Mouse (Mus musculus): ENCODE results near the gene Mag.
"Not testable (repeated sequence)": the region's sequence is repeated elsewhere in the genome, so short reads cannot be mapped to it uniquely, and the experiment has no call there.

Mag gene

DNA sequence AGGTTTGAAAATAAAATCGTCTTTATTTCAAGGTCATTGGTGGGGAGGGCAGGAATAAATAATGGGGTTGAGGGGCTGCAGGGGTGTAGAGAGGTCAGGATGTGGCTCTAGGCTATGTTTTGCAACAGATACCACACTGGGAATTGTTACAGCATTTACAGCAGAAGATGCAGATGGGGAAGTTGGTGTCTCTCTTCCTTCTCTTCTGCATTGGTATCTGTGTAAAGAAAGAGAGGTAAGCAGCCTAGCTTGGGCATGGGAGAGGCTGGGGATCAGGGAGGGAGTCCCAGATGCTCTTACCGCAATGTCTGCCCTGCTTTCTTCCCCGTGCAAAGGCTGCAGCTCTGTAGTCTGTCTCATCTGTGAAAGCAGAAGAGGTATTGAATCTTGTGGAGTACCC lies 27.7 kb upstream of the Mag start:
- in situ Hi-C loops (cut with MboI, MseI) = not testable (repeated sequence)

DNA sequence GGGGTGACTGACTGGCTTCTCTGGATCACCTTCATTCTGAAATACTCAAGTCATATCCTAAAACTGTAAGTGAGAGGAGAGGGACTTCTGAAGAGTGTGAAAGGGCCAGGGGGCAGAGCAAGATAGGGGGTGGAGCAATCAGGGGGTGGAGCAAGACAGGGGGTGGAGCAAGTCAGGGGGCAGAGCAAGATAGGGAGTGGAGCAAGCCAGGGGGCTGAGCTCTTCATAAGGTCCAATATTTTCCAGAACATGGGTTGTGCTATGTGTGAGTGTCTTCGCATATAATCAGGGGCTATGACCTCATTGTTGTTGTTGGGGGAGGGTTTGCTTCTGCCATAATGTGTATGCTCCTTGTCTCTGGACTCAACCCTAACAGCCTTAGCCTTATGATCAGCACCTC lies 25.4 kb upstream of the Mag start:
- in situ Hi-C loops (cut with MboI, MseI) = not testable (repeated sequence)

DNA sequence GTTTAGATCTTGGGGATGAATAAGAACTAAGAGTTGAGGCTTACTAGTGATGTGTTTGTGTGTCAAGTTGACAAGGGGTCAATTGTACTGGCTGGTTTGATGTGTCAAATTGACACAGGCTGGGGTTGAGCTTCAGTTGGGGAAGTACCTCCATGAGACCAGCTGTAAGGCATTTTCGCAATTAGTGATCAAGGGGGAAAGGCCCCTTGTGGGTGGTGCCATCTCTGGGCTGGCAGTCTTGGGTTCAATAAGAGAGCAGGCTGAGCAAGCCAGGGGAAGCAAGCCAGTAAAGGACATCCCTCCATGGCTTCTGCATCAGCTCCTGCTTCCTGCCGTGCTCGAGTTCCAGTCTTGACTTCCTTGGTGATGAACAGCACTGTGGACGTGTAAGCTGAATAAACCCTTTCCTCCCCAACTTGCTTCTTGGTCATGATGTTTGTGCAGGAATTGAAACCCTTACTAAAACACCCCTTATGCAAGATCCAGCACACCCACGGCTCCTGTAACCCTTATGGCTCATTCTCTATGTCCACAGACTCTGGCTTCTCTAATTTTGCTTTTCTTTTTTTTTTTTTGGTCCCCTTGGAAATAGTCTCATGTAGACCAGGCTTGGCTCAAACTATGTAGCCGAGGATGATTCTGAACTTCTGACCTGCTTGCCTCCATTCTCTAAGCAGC lies 20.9 kb upstream of the Mag start:
- in situ Hi-C loops (cut with MboI, MseI) = not testable (repeated sequence)

DNA sequence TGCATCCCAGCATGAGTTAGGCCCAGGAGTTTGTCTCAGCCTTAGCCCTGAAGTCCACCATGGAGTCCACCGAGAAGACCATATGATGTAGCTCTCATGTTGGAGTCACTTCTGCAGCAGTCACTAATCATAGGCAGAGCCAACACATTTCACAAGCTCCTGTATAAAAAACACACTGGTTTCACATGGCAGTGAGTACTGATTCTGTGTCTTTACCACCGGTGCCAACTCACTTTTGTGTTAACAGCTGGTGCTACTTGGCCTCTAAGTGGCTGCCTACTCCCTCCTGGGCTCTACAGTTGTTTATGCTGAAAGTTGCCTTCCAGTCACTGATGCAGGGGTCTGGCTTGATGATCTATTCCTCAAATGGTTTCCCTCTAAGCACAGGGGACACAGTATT lies 9.9 kb upstream of the Mag start, which contains the start of gene Hamp2:
Gene Hamp2 (minus strand): TSS at position 101 of the 400 bp plus-strand sequence.
- in situ Hi-C loops (cut with MboI, MseI) = not testable (repeated sequence)

DNA sequence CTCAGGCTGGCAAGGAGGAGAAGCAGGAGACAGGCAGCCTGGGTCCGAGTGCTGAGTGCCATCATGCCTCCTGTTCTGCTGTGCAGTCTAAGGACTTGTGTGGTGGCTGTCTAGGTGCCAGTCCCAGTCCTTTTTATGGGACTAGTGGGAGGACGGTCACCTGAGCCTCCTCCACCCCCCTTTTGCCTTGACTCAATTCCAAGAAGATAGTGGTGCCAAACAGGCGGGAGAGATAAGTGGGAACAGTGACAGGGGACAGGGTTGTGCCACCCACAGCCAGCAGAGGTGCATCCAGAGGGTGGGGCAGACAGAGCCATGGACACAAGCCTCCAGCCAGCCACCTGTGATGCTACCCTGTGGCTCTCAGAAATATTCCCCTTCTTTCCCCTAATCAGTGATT lies 9.4 kb upstream of the Mag start:
- in situ Hi-C loops (cut with MboI, MseI) = no loop called here

DNA sequence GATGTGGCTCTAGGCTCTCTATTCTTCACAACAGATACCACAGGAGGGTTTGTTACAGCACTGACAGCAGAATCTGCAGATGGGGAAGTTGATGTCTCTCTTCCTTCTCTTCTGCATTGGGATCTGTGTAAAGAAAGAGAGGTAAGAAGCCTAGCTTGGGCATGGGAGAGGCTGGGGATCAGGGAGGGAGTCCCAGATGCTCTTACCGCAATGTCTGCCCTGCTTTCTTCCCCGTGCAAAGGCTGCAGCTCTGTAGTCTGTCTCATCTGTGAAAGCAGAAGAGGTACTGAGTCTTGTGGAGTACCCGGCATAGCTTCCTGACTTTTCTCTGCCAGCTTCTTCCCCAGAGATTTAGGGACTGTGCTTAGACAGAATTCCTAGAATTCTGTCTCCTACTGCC lies 7.8 kb upstream of the Mag start:
- in situ Hi-C loops (cut with MboI, MseI) = not testable (repeated sequence)

DNA sequence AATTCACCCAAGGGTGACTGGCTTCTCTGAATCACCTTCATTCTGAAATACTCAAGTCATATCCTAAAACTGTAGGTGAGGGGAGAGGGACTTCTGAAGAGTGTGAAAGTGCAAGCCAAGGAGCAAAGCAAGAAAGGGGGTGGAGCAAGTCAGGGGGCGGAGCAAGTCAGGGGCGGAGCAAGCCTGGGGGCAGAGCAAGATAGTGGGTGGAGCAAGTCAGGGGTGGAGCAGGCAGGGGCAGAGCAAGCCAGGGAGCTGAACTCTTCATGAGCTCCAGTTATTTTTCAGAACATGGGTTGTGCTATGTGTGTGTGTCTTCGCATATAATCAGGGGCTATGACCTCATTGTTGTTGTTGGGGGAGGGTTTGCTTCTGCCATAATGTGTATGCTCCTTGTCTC lies 5.5 kb upstream of the Mag start:
- in situ Hi-C loops (cut with MboI, MseI) = no loop called here

DNA sequence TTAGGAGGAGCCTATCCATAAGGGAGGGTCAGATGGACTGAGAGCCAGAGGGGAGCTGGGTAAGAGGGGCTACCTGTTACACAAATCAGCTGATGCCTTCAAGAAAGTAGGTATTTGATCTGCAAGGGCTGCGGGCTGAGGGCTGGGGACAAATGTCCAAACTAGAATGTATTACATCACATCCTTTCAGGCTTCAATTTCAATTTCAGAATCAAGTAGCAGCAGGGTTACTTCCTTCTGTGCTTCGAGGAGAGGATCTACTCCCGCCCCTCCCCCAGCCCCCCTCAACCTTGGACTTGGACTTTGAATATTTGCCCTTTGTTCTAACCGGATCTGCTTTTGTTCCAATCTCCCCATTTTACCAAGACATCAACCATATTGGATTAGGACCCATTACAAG lies 2.5 kb upstream of the Mag start:
- in situ Hi-C loops (cut with MboI, MseI) = no loop called here

DNA sequence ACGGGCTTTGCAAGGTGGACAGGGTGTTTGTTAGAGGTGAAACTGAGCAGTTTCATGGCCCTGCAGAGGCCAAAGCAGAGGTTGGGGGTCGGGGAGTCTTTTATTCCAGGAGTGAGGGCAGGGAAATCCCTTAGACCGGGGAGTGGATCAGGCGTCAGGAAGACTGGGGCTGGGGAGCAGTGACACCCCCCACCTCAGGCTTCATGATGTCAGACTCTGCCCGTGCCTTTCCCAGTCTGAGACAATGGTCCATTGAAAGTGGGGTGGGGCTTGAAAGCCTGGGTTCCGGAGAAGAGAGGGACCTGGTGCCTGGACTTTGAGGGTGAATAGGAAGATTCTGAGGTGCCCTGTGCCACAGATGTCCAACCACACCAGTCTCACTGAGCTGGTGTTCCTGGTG lies 2.0 kb upstream of the Mag start:
- in situ Hi-C loops (cut with MboI, MseI) = no loop called here

DNA sequence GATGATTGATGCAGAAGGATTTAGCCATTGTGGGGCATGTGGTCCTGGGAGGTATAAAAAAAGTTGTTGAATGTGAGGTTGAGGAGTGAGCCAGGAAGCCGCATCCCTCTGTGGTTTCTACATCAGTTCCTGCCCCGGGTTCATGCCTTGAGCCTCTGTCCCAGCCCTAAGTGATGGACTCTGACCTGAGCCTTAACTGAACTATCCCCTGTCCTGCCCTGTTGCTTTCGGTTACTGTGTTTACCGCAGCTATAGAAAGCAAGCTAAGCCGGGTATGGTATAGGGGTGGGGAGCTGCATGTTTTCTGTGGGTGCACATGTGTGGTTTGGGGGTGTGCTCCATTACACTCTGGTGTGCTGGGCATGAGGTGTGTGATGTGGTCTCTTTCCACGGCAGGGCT lies 4.9 kb downstream of the Mag start:
- in situ Hi-C loops (cut with MboI, MseI) = no loop called here

DNA sequence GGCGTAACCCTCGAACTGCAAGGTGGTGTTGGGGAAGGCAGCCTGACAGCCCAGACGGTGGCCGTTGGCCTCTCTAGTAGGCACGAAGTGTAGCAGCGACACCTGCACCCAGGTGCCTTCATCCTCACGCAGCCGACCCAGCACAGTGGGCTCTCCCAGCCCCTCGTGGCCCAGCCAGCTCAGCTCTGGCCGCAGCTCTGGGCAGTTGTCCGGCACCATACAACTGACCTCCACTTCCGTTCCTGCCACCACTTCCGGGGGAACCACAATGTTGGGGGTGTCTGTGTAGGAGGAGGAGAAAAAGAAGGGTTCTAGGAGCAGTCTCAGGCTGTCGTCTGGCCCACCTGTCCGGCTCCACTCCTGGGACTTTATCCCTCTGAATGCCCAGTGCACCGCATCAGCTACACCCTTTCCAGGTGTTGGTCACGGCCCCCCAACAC lies 5.7 kb downstream of the Mag start:
- in situ Hi-C loops (cut with MboI, MseI) = no loop called here

DNA sequence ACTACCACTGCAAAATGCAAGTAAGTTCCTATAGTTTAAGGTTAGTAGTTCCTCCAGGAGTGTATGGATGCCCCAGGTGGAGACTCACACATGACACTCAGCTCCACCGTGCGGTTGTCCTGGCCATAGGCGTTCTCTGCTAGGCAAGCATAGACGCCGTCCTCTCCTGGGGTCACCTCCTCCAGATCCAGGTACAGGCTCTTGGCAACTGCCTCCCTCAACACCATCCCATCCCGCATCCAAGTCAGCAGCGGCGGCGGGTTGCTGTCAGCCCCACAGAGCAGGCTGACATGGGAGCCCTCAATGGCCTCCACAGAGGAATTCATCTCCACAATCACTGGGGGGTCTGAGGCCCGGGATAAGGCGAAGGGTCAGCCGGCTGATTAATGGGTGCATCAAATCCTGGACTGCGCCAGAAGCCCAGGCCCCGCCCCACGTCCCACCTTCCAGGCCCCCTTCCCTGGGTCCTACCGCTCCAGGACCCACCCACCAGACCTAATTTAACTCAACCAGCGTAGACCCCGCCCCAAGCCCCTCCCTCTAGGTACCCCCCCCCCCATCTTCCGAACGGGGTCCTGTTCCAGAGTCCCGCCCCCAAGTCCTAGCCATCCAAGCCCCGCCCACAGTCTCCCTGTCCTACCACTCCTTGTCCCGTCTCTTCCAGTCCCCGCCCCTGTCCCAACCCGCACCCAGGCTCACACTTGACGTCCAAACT lies 6.2 kb downstream of the Mag start:
- in situ Hi-C loops (cut with MboI, MseI) = no loop called here

DNA sequence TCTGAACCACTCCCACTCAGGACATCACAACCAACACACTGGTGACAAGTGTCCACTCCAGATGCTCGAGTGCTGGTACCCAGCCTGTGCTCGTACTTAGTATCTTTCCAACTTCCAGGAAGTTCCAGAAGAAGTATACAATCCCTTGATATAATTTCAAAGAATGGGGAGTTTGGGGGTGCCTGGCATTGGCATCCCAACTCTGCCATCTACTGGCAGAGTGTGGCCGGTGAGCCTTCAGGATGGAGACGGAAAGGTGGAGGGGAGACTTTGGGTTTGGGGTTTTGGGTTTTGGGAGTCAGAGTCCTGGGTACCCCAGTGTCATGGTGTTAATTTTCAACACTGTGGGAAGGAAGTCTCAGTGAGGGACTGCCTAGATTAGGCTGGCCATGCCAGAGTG lies 10.6 kb downstream of the Mag start:
- in situ Hi-C loops (cut with MboI, MseI) = no loop called here

DNA sequence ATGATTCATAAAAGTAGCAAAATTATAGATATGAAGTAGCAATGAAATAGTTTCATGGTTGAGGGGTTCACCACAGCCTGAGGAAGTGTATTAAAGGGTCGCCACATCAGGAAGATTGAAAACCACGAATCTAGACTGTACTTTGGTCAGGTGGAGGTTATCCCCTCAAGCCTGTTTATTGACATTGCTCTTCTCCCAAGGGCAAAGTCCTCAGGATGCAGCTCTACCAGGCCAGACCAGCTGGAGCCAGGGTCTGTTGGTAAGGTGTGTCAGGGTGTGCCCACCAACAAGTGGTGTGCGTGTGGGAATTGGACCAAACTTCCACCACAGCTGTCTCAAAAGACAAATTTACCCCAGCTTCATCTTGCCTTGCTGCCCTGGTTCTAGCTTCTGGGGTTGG lies 19.5 kb downstream of the Mag start:
- in situ Hi-C loops (cut with MboI, MseI) = loop anchor here (25.0 kb wide), 1 partner anchor 1458 kb away; no protein-coding TSS in a partner anchor

DNA sequence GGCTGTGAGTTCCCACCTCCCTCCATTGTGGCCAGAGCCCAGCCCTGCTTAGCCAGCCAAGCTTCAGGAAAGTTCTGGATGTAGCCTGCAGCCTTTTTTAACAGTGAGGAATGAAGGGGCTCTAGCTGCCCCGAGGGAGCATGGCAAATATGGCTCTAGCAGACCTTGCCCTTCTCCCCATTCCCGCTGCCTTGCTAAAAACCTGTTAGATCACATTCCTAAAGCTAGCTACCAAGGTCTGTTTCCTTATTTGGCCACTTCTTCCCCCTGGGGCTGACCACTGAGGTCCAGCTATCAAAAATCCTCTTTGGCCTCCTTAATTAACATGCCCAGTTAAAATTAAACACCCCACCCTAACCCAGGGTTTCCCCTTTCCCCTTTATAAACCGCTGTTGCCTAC lies 22.2 kb downstream of the Mag start:
- in situ Hi-C loops (cut with MboI, MseI) = loop anchor here (25.0 kb wide), 1 partner anchor 1455 kb away; no protein-coding TSS in a partner anchor

DNA sequence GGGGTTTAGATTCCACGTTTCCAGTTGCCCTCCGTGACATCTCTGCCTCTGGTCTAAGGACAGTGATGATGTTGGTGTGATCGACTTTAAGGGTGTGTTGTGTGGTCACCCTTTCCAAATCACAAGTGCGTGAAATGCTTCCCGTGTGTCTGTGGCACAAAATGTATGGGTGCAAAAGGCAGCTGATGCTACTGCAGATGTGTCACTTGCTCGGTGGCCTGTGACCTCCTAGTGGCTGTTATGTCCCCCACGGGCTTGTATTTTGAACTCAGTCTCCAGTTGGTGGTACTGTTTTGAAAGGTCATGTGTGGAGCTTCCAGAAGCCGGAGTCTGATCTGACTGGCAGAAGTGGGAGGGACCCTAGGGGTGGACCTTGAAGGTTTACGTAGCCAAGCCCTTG lies 22.9 kb downstream of the Mag start:
- in situ Hi-C loops (cut with MboI, MseI) = loop anchor here (25.0 kb wide), 1 partner anchor 1454 kb away; no protein-coding TSS in a partner anchor

DNA sequence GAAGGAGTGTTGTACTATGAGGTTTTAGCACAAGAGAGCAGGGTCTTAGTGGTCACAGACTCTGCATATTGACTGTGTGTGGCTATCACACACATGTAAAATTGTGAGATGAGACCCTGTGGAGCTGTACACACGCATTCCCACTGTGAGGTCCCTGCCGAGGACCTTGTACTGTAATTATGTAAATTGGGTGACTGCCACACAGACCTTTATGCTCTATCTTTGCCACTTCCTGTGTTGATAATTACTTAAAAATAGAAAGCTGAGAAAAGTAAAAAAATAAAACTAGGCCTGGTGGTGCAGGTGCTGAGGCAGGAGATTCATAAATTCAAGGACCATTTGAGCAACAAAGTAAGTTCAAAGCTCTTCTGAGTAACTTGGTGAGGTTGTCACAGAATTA lies 24.0 kb downstream of the Mag start:
- in situ Hi-C loops (cut with MboI, MseI) = loop anchor here (25.0 kb wide), 1 partner anchor 1453 kb away; no protein-coding TSS in a partner anchor

DNA sequence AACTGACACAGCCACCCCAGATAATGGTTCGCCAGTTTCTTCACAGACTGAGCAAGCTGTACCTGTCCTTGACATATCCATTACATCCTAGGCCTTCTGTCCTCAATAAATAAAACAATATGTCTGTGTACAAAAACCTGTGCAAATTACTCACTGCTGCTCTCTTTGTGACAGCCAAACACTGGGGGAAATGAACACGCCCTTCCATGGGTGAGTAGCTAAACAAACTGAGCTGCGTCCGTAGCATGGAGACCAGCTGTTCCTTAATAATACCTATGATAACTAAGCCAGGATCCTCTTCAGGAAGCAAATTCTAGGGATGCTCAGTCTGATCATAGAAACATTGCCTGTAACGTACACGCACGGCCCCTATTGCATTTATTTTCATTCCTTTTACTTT lies 25.9 kb downstream of the Mag start:
- in situ Hi-C loops (cut with MboI, MseI) = loop anchor here (25.0 kb wide), 1 partner anchor 1451 kb away; no protein-coding TSS in a partner anchor

DNA sequence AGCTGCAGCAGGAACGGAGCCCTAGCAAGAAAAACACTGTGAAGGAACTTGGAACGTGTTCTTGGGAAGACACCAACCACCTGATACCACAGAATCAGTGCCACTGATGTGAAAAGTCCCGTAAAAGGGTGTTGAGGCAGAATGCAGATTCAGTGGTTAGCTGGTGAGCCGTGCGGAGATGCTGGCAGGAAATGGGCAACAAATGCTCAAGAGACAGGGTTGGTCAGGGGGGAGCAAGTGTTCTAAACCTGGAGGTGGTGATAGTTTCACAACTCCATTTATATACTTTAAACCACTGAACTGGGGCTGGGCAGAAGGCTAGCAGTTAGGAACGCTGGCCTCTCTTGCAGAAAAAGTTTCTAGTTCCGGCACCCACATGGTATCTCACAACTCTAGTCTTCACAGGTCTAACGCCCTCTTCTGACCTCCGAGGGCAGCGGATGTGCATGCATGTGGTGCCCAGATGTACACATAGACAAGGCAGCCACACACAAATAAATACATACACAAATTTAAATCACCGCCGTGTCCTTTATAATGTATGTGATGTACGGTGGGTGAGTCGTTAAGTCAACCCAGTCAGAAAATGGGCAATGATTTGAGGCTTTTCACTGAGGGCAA lies 27.0 kb downstream of the Mag start:
- in situ Hi-C loops (cut with MboI, MseI) = loop anchor here (25.0 kb wide), 1 partner anchor 1450 kb away; no protein-coding TSS in a partner anchor

DNA sequence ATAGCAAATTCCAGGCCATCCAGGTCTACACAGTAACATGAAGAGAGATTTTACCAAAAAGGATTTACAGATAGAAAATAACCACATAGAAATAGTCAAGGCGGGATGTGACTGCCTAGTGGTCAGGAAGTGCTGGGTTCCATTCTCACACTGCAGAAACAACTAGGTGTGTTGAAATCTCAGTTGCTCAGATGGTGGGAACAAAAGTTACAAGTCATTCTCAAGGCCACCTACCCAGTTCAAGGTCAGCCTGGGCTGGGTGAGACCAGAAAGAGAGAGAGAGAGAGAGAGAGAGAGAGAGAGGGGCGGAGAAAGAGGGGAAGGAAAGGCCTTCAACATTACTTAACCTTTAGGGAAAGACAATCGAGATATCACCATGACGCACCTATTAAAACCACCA lies 27.8 kb downstream of the Mag start:
- in situ Hi-C loops (cut with MboI, MseI) = loop anchor here (25.0 kb wide), 1 partner anchor 1450 kb away; no protein-coding TSS in a partner anchor

DNA sequence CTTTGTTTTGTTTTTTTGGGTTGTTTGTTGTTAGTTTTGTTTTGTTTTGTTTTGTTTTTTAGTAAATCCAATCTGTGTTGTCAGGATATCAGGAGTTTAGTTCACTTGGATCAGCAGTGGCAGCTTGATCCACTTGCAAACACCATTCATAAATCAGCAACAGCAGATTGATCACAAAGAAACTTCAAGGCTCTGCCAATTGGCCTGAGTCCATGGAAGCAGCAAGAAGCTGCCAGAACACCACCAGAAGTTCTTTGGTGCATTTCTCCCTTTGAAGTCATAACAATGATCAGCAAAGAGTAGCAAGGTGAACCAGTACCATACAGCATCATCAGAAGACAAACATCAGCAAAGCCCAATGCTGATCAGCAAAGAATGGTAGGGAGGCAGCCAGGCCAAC lies 30.6 kb downstream of the Mag start:
- in situ Hi-C loops (cut with MboI, MseI) = loop anchor here (25.0 kb wide), 1 partner anchor 1447 kb away; no protein-coding TSS in a partner anchor

DNA sequence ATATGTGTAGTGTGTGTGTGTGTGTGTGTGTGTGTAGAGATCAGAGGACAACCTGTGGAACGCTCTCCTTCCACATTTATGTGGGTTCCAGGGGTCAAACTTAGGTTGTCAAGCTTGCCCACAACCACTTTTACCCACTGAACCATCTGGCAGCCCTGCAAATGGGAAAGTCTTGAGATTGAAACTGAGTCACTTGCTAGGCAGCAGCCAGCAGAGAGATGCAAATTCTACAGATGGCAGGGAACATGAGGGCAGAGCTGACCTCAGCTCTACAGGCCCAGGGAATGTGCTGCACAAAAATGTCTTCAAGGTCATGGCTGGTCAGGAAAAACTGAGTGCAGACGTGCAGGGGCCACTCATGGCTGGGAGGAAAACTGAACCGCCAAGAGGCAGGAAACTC lies 33.3 kb downstream of the Mag start:
- in situ Hi-C loops (cut with MboI, MseI) = loop anchor here (25.0 kb wide), 1 partner anchor 1444 kb away; no protein-coding TSS in a partner anchor

Data from T-helper 2 cell (primary cell).